Mouse (Mus musculus) large intestine, adult 2 months (tissue): ENCODE results near the gene Olfr746. TPM values are rescaled to one million over a fixed set of nuclear protein-coding genes. Genes with fewer than 3 reads are reported as not detected.

Experiments used
- DNase-seq: peaks from one replicate; pipeline ENCODE4 v3.0.0-alpha.2; 2012; ENCODE audit warnings: low read depth, low spot score
- WGBS: fragments of 180-500 bp; shearing (Covaris S2); methylation state at CpG from one replicate; pipeline ENCODE4 v1.1.7; 2018; 5-methylcytosine and 5-hydroxymethylcytosine counted together
- polyA plus RNA-seq: library from polyadenylated mRNA; depleted of rRNA; stranded (reverse); fragments of >200 nt; gene quantifications from 2 replicates; pipeline ENCODE4 v1.2.3, GENCODE M21; 2012; rRNA removed

Gene Olfr746
- not detected in 2 replicates for polyA plus RNA-seq

DNA sequence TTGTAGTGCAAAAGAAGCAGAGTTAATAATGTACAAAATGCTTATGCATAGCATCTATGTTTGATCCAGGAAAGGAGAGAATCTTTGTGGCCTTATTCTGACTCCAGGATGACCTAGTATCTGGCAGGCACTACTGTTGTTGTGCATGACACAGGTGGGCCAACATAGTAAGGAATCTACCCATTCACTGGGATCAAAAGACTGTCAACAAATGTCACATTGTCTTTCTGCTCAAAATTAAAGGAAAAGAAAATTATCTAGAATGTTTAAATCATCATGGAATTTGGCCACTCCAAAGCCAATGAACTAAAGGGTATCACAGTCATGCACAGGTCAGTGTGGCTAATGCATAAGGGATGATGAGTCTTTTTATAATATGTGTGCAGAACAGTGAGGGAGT, at the start of gene Olfr746:
Olfr746 (plus strand) TSS at position 301 of the 400 bp plus-strand sequence.
- no peak for DNase-seq

DNA sequence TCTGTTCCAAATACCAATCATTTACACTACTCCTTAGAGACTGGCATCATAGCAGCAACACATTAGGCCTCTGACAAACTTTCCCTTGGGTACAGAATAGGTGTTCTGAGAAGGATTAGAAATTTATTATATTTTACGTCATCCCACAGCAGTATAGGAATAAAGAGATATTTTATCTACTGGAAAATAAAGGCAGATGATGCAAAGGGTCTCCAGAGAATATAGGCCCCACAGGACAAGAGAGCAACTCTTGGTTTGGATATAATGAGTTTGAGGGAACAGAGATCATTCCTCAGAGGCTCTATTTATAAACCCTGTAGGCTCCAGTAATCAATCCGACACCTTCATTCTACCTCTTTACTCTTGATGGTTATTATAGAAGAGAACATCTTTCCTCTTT, 32.3 kb upstream of the Olfr746 start, which contains the start of gene Olfr744:
Olfr744 (plus strand) TSS at position 301 of the 400 bp plus-strand sequence.
- 92% methylated on average over 2 of the region's 2 CpGs for WGBS
- DNase-seq: no peak

DNA sequence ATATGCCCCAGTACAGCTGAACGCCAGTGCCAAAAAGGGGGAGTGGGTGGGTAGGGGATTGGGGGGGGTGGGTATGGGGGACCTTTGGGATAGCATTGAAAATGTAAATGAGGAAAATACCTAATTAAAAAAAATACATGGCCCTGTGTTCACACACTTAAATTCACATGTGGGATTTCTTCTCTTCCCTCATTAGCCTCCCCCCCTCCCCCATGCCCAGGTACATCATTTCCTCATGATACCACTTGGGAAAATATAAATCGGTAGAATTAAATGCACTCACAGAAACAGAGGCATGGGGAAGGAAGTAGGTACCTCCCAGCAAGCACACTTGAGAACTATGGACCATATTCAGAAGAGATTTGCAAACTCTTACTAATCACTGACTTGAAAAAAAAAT, 7.8 kb upstream of the Olfr746 start, which contains the start of gene Olfr745:
Olfr745 (plus strand) TSS at position 301 of the 400 bp plus-strand sequence.
- 75% methylated on average over 2 of the region's 2 CpGs for WGBS
- DNase-seq: no peak

DNA sequence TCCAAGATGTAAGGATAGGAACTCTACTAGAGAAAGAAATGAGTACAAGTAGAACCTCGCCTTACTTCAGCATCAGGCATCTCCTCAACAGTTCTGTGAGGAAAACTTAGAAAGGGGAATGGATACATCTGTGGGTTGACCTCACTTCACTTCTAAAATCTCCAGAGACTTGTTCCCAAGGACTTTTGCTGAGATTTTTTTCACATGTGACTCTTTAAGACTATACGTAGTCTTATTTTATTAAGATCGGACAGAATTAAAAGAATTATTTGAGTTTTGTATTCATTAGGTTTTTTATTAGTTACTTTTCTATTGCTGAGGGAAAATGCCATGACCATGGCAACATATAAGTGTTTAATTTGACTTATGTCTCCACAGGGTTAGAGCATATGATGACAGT, 46.2 kb downstream of the Olfr746 start, which contains the start of gene Olfr747:
Olfr747 (minus strand) TSS at position 101 of the 400 bp plus-strand sequence.
- no peak for DNase-seq
- 90% methylated on average over 3 of the region's 3 CpGs for WGBS

Other genes with a start within 250 kb of the Olfr746 start
- gene Olfr738, start 239.5 kb upstream of the Olfr746 start, polyA plus RNA-seq: not detected in 2 replicates
- not detected in 2 replicates for gene Olfr739, start 228.5 kb upstream of the Olfr746 start, polyA plus RNA-seq
- gene Olfr740, start 201.5 kb upstream of the Olfr746 start, polyA plus RNA-seq: not detected in 2 replicates
- not detected in 2 replicates for gene Olfr741, start 174.3 kb upstream of the Olfr746 start, polyA plus RNA-seq
- gene Olfr742, start 143.5 kb upstream of the Olfr746 start, polyA plus RNA-seq: not detected in 2 replicates
- not detected in 2 replicates for gene Olfr743, start 125.2 kb upstream of the Olfr746 start, polyA plus RNA-seq
- gene Olfr744, start 32.2 kb upstream of the Olfr746 start, polyA plus RNA-seq: not detected in 2 replicates
- not detected in 2 replicates for gene Olfr745, start 7.7 kb upstream of the Olfr746 start, polyA plus RNA-seq
- gene Olfr747, start 46.1 kb downstream of the Olfr746 start, polyA plus RNA-seq: not detected in 2 replicates
- gene Olfr748, start 60.3 kb downstream of the Olfr746 start, polyA plus RNA-seq: not detected in 2 replicates
- not detected in 2 replicates for gene Olfr749, start 98.0 kb downstream of the Olfr746 start, polyA plus RNA-seq
- 21.7 and 25.6 TPM in 2 replicates for gene Ttc5, start 138.4 kb downstream of the Olfr746 start, polyA plus RNA-seq
- gene Ccnb1ip1, start 160.6 kb downstream of the Olfr746 start, polyA plus RNA-seq: not detected in 2 replicates
- 16.3 and 23.8 TPM in 2 replicates for gene Parp2, start 160.8 kb downstream of the Olfr746 start, polyA plus RNA-seq
- 68.7 and 104 TPM in 2 replicates for gene Tep1, start 223.5 kb downstream of the Olfr746 start, polyA plus RNA-seq